Mouse (Mus musculus): ENCODE results near the gene Iqcb1. TPM values are rescaled to one million over a fixed set of nuclear protein-coding genes. Genes with fewer than 3 reads are reported as not detected.

The Iqcb1 gene
- total RNA-seq (2023): 7.3 and 8.9 TPM in 2 replicates

DNA sequence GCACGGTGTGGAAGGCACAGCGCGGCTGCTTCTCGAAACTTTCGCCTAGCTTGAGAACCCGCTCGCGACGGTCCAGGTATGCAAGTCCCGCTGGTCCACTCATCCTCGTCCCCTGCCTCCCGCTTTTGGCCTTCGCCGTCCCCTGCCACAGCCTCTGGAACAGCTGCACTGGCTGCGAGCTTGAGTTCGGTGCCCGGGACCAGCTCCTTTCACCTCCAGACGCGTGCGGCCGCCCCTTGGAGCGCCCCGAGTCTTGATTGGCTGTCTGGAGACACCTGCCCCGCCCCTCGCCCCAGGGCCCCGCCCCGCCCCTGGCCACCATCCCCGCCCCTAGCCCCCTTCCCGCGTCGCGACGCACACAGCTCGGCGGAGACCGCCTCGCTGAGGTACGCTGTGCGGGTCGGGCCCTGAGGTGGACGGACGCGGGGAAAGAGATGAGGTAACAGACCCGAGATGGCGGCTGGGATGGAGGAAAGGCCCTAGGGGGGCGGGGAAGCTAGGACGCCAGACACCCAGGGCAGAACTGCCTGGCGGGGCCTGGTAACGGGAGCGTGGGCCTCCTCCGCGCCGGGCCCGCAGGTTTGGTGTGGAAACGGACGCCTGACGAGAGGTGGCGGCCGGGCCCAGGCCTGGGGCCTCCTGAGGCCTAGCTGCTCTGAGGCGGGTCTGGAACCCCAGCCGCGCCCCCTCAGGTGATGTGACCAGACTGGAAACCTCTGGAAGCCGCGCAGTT, at the start of gene Iqcb1:
TSS of gene Iqcb1 (plus strand) at position 332 of the 733 bp plus-strand sequence.

DNA sequence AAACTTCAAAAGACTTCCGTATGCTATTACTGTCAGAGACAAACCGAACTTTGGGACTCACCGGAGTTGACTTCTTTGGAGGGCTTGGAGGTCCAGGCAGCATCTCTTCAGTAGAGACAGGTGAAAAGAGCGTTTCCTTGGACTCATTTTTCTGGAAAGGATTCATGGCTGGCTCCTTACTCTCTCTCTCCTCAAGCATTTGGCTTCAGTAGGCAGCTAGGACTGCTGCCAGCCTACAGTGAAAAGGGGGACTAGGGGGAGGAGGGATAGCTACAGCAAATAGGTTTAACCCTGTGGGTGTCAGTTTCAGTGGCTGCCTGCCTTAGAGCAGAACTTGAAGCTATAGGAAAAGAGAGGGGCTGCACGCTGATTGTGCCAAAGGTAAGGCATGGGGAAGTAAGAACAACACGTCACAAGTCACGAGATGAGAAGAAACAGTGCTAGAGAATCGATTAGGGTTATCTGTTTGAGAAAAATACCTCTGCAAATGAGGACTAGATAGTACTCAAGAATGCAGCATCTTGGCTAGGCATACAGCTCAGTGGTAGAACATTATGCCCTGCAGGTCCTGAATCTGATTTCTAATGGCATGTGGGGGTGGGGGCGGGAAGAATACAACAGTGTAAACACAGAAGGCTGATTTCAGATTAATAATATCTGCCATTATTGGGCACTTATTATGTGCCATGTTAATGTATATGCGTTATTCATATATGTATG, 43.4 kb upstream of the Iqcb1 start, which contains the start of gene Slc15a2:
TSS of gene Slc15a2 (minus strand) at position 369 of the 720 bp plus-strand sequence.

DNA sequence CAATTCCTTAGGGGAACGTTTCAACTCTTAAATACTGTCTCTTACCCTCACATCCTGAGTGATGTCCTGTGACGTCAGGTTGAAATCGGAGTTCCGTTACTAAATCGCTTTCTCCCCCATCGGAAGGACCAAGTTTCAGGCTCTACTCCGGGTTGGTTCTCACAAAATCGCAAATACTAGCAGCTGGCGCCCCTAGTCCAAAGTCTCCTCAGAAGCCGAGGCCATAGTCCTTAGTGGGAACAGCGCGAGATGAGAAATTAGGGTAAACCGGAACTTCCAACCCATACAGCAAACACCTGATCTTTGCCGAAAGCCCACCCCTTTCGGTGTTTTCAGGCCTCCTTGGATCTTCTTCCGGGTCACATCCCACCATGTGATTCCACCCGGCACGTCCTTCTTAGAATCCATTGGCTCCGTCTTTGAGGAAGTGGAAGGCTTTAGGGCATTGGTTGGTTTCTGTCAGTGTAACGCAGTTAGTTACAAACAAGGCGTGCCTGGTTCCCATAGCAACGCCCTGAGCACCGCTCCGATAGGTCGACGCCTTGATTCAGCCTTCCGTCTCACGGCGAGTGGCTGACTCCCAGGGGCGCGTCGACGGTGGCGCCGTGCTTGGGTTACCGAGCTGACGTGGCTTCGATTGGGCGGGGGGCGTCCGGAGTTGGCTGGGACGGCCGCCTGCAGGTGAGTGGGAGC, 46.5 kb downstream of the Iqcb1 start, which contains the start of the genes Eaf2 and Golgb1:
TSS of gene Eaf2 (minus strand) at position 421 of the 693 bp plus-strand sequence.
TSS of gene Golgb1 (plus strand) at position 558 of the 693 bp plus-strand sequence.

Other genes starting within 250 kb of the Iqcb1 start
- gene Cd86, start 162.3 kb upstream of the Iqcb1 start, total RNA-seq (2023): 16.4 and 30.7 TPM in 2 replicates
- gene Ildr1, start 134.4 kb upstream of the Iqcb1 start, total RNA-seq (2023): 0.16 TPM in 1 of 2 replicates, not detected in the other
- 8.2 TPM in 1 of 2 replicates, not detected in the other for gene Slc15a2, start 43.4 kb upstream of the Iqcb1 start, total RNA-seq (2023)
- gene Eaf2, start 46.6 kb downstream of the Iqcb1 start, total RNA-seq (2023): 1.6 and 2.0 TPM in 2 replicates
- 17.9 and 30.8 TPM in 2 replicates for gene Golgb1, start 46.8 kb downstream of the Iqcb1 start, total RNA-seq (2023)
- gene Hcls1, start 106.6 kb downstream of the Iqcb1 start, total RNA-seq (2023): 516 and 544 TPM in 2 replicates
- not detected in 2 replicates for gene Fbxo40, start 162.1 kb downstream of the Iqcb1 start, total RNA-seq (2023)
- 7.6 and 10.3 TPM in 2 replicates for gene Polq, start 183.4 kb downstream of the Iqcb1 start, total RNA-seq (2023)

All from neutrophil, adult 65 days (primary cell).